Mouse (Mus musculus) naive thymus-derived CD4-positive, alpha-beta T cell, adult 2 months (primary cell): ENCODE measurements at regions not wholly inside any gene's neighbourhood (a gene's known extent, or its start where the extent isn't known, plus 50 kb on each side); places are given as distances from the start of the nearest gene placed in this dataset.

ENCODE experiments used
- DNase-seq: peaks from one replicate; pipeline ENCODE4 v3.0.0-alpha.2; 2011; ENCODE audit warnings: low read depth

DNA sequence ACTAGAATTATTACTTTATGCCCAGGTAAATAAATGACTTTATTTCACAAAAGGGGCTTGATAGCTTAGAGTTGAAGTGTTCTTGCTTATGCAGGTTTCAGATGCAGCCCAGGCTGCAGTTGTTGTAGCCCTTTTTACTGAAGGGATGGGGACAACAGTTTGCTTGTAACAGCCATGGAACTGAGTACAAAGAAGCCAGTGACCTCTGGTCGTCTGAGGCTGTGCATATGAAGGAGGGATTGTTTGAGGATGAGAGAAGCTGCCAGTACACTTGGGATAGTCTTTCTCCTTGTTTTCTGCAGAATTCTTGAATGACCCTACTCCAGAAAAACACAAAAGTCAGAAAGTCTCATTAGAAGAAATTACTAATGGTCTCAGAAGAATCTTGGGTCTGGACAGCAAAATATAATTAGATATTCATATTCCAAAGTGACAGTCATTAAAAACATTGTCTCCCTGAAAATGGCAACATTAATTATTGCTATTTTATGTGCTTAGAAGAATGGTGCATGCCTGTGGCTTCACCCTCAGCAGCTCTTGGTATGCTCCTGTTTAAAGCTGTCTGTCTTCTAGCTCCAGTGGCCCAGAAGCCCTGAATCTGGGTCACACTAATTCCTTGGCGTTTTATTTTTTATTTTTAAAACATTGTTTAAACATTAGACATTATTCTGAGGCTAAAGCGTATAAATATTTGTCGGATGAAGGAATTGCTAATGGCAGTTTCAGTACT is 61.9 kb upstream of the Arhgap32 start:
- DNase-seq, result no peak

DNA sequence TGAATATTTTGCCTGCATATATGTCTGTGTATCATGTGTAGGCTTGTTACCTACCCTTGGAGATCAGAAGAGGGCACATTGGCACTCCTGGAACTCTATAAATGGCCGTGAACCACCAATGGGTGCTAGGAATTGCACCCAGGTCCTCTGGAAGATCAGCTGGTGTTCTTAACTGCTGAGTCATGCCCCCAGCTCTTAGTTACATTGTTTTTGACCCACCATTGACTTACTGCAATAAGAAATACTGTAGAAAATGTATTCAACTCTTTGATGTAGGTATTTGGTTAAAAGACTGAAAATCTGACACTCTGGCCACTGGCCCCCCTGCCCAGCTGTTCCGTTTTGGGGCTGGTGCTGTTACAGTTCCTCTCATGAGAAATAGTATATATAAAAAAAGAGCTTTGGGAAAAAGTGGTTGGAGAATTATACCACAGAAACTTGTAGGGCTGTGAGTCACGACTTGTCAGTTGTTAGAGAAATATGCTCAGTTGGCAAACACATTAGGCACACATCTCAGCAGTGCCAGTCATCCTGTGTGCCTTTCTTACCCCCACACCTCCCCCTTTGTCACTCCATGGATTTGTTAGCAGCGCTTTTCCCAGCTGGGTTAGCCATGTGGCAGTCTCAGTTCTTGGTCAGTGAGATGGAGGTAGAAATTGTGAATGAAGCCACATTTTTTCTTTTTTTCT is 58.4 kb upstream of the Arhgap32 start:
- no peak for DNase-seq

DNA sequence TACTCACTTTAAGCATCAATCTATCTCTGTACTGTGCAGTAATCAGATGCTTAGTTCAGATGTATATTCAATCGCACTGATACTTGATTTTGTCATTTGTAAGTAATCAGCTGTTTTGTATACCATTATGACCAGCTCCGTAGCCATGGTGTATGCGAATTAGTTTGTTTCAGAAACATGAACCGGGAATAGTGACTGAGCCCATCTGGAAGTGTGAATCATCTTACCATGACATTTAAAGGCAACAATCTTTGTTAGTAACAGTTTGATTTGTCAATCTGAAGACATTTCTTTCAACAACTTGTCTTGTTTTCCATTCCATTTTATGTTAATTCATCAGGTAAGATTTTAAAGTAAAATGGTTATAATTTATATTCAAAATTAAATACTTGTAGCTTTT is 53.2 kb upstream of the Arhgap32 start:
- no peak for DNase-seq

DNA sequence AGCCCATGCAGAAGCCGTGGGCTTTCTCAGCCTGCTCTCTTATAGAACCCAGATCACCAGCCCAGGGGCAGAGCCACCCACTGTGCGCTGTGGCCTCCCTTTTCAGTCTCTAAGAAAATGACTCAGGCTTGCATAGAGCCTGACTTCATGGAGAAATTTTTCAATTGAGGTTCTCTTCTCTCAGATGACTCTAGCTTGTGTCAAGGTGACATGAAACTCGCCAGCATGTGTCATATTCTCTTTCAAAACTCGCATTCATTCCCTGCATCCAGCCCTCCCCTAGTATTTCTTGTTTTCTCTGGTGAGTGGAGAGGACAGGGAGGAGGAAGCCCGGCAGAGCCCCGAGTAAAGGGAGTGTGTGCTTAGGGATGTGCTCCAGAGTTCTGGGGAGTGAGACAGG is 52.4 kb upstream of the Arhgap32 start:
- DNase-seq, result no peak

DNA sequence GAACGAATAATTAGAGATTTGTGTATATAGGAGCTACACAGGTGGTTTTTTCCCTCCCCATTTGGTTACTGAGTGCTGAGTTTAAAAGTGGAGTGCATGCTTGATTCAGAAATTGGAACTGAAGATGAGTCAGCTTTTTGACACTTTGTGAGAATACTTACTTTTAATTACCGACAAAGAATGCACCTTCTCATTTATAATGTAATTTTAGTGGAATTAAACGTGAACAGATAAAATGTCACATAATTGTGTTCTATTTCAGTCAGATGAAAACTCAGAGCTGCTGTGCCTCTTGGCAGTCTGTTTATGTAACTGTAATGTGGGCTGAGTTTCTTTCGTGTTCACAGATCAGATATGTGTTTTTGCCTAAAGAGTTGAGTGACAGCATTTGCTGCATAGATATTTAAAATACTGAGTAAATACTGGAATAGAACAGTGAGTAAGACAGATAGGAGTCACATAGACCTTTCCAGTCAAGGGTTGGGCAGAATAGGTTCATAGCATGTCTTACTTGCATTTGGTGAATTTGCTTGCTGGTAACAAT is 51.9 kb upstream of the Arhgap32 start:
- DNase-seq, result no peak
